Mouse (Mus musculus): ENCODE measurements around the gene Dazap2. TPM values are rescaled to one million over a fixed set of nuclear protein-coding genes. Genes with fewer than 3 reads are reported as not detected.

Dazap2 gene
- total and polyA plus RNA-seq, 3 experiments = 100 to 341 (median 233) TPM

DNA sequence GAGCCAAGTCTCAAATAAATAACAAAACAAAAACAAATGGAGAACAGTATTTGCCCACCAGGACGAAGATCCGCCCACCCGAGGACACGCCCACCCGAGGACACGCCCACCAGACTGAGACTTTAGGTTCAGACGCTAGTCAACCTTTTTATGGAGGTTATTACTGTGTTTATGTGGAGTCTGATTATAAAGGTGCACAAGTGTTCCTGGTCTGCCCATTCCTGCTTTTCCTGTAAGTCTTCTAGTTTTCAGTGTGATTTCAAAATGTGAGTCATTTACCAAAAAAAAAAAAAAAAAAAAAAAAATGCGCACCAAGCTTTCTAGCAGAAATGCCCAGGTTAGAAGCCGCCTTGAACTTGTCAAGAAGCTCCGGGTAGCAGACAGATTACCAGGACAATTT is 12.1 kb downstream of the Dazap2 start:
- Histone ChIP-seq H3K4me1 (ENCODE audit: control insufficient read depth in 1 of 2, insufficient read depth in 2 of 2, low read length in 2 of 2) (peaks cover 2 to 13% of the 10 kb centered on the region in 2 experiments), H3K27me3 (ENCODE audit: control insufficient read depth in 1 of 2, insufficient read depth in 2 of 2, low read length in 2 of 2) (no peaks in the 10 kb centered on the region)
- TF ChIP-seq ZC3H11A (IDR thresholded peaks at IDR 0.05; ENCODE audit: low read depth, low read length) = no peak
- TF ChIP-seq ZNF384 (IDR thresholded peaks at IDR 0.05; ENCODE audit: low read depth, low read length) = peak; percentile 84

DNA sequence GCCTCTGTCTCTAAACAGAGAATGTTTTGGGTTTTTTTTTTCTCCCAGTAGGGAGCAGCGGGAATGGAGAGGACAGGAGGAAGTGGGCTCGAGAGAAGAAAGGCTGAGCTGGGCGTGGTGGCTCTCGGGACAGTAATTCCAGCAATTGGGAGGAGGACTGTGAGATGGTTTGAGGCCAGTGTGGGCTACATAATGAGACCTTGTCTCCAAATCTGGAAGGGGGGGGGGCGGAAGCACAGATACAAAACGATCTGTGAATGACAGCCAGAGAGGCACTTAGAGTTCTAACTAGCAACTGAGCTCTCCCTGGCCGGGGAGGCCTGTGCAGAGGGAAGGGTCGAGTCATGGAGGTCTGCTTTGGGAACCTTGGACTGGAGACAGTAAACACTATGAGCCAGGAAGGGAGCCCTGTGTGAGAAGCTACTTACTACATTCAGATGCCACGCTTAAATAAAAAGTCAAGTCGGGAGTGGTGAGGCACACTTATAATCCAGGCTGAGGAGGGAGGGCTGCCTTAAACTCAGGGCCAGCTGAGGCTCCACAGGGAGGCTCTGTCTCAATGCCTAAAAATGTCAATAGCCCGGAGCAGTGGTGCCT is 12.7 kb downstream of the Dazap2 start:
- Histone ChIP-seq H3K27me3 (ENCODE audit: control insufficient read depth in 1 of 2, insufficient read depth in 2 of 2, low read length in 2 of 2) (no peaks in the 10 kb centered on the region), H3K79me2 (ENCODE audit: control insufficient read depth, insufficient read depth, low read length, poor library complexity) (no peaks in the 10 kb centered on the region), H3K4me3 (ENCODE audit: control insufficient read depth in 1 of 2, insufficient read depth in 1 of 2, low read depth in 2 of 2, low read length in 2 of 2) (no peak overlapping the region), H3K9me3 (replicated peaks; ENCODE audit: insufficient read depth, low read length) (no peaks in the 10 kb centered on the region), H3K4me1 (ENCODE audit: control insufficient read depth in 1 of 2, insufficient read depth in 2 of 2, low read length in 2 of 2) (peaks cover 2 to 17% of the 10 kb centered on the region in 2 experiments), H3K9ac (ENCODE audit: control insufficient read depth, low read depth, low read length, poor library complexity, severe bottlenecking) (no peak overlapping the region), H3K36me3 (ENCODE audit: control insufficient read depth in 1 of 2, insufficient read depth in 2 of 2, low read length in 2 of 2) (peaks cover 0 to 11% of the 10 kb centered on the region in 2 experiments; a peak in 2 of 4 replicates), H3K27ac (ENCODE audit: control insufficient read depth, low read depth, low read length) (no peak overlapping the region)
- no peak for DNase-seq (ENCODE audit: low read depth, low spot score)
- TF ChIP-seq TBP (IDR thresholded peaks at IDR 0.05; ENCODE audit: low read depth, low read length) (no peak), POLR2AphosphoS5 (IDR thresholded peaks at IDR 0.05; ENCODE audit: borderline replicate concordance, low read depth, low read length) (no peak), RAD21 (IDR thresholded peaks at IDR 0.05; ENCODE audit: low read depth, low read length) (no peak), CHD1 (IDR thresholded peaks at IDR 0.05; ENCODE audit: low read depth, low read length) (no peak), MXI1 (IDR thresholded peaks at IDR 0.05; ENCODE audit: low read depth, low read length) (no peak)

More for the DNA sequence above, 12.1 kb downstream of the Dazap2 start:
- Histone ChIP-seq H3K9me3 (replicated peaks; ENCODE audit: insufficient read depth, low read length) (no peaks in the 10 kb centered on the region), H3K4me3 (ENCODE audit: control insufficient read depth in 1 of 2, insufficient read depth in 1 of 2, low read depth in 2 of 2, low read length in 2 of 2) (peak overlapping the region in 1 of 2 experiments; percentile 37; a peak in 1 of 4 replicates), H3K9ac (ENCODE audit: control insufficient read depth, low read depth, low read length, poor library complexity, severe bottlenecking) (no peak overlapping the region), H3K36me3 (ENCODE audit: control insufficient read depth in 1 of 2, insufficient read depth in 2 of 2, low read length in 2 of 2) (peaks cover 0 to 11% of the 10 kb centered on the region in 2 experiments; a peak in 2 of 4 replicates), H3K27ac (ENCODE audit: control insufficient read depth, low read depth, low read length) (no peak overlapping the region), H3K79me2 (ENCODE audit: control insufficient read depth, insufficient read depth, low read length, poor library complexity) (no peaks in the 10 kb centered on the region)
- DNase-seq (ENCODE audit: low read depth, low spot score) = peak; percentile 76

DNA sequence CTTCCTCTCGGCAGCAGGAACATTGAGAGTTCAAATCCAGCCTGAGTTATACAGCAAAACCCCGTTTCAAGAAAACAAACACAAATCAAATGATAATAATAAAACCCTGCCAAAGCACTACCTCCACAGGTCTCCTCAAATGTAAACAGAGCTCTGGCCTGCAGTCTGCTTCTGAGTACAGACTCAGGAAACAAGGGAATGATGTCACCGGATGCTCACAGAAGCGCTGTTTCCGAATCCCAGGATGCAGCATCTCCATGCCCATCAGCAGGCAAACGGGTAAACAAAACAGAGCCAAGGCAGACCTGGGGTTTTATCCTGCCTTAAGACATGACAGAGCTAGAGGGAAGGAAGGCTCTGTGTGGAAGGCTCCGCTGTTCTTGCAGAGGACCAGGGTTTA is 13.6 kb downstream of the Dazap2 start:
- Histone ChIP-seq H3K4me3 (ENCODE audit: control insufficient read depth in 1 of 2, insufficient read depth in 1 of 2, low read depth in 2 of 2, low read length in 2 of 2) (no peak overlapping the region), H3K27ac (ENCODE audit: control insufficient read depth, low read depth, low read length) (no peak overlapping the region), H3K27me3 (ENCODE audit: control insufficient read depth in 1 of 2, insufficient read depth in 2 of 2, low read length in 2 of 2) (no peaks in the 10 kb centered on the region), H3K79me2 (ENCODE audit: control insufficient read depth, insufficient read depth, low read length, poor library complexity) (no peaks in the 10 kb centered on the region), H3K4me1 (ENCODE audit: control insufficient read depth in 1 of 2, insufficient read depth in 2 of 2, low read length in 2 of 2) (peaks cover 2 to 17% of the 10 kb centered on the region in 2 experiments), H3K36me3 (ENCODE audit: control insufficient read depth in 1 of 2, insufficient read depth in 2 of 2, low read length in 2 of 2) (peaks cover 0 to 11% of the 10 kb centered on the region in 2 experiments; a peak in 2 of 4 replicates), H3K9me3 (replicated peaks; ENCODE audit: insufficient read depth, low read length) (no peaks in the 10 kb centered on the region), H3K9ac (ENCODE audit: control insufficient read depth, low read depth, low read length, poor library complexity, severe bottlenecking) (no peak overlapping the region)
- no peak for DNase-seq (ENCODE audit: low read depth, low spot score)
- TF ChIP-seq EP300 (IDR thresholded peaks at IDR 0.05; ENCODE audit: low read depth in 1 of 2, low read length in 2 of 2) = no peak
- TF ChIP-seq MEF2A (IDR thresholded peaks at IDR 0.05; ENCODE audit: extremely low read depth, insufficient replicate concordance, low read depth, low read length, poor library complexity, severe bottlenecking) = no peak
- TF ChIP-seq CHD1 (IDR thresholded peaks at IDR 0.05; ENCODE audit: low read depth, low read length) = no peak
- no peak for TF ChIP-seq SIN3A (IDR thresholded peaks at IDR 0.05; ENCODE audit: low read length)
- TF ChIP-seq RCOR1 (IDR thresholded peaks at IDR 0.05; ENCODE audit: low read depth, low read length) = no peak
- TF ChIP-seq ZC3H11A (IDR thresholded peaks at IDR 0.05; ENCODE audit: low read depth, low read length) = no peak
- no peak for TF ChIP-seq ETS1 (IDR thresholded peaks at IDR 0.05; ENCODE audit: low read depth, low read length)
- no peak for TF ChIP-seq POLR2AphosphoS5 (IDR thresholded peaks at IDR 0.05; ENCODE audit: borderline replicate concordance, low read depth, low read length)
- no peak for TF ChIP-seq ZKSCAN1 (IDR thresholded peaks at IDR 0.05; ENCODE audit: low read depth, low read length)
- no peak for TF ChIP-seq MYB (IDR thresholded peaks at IDR 0.05; ENCODE audit: low read depth, low read length)
- no peak for TF ChIP-seq UBTF (IDR thresholded peaks at IDR 0.05; ENCODE audit: borderline replicate concordance, insufficient read depth, low read depth, low read length)
- no peak for TF ChIP-seq NELFE (IDR thresholded peaks at IDR 0.05; ENCODE audit: low read depth, low read length)
- TF ChIP-seq POLR2AphosphoS2 (IDR thresholded peaks at IDR 0.05; ENCODE audit: low read length) = no peak
- TF ChIP-seq ZMIZ1 (IDR thresholded peaks at IDR 0.05; ENCODE audit: low read depth, low read length) = no peak
- no peak for TF ChIP-seq CHD2 (IDR thresholded peaks at IDR 0.05; ENCODE audit: low read length)
- TF ChIP-seq CTCF (IDR thresholded peaks at IDR 0.05 in 2 of 3, conservative IDR thresholded peaks at IDR 0.05 in 1 of 3; ENCODE audit: control insufficient read depth in 1 of 3, insufficient read depth in 1 of 3, low read depth in 2 of 3, low read length in 3 of 3, poor library complexity in 1 of 3, severe bottlenecking in 1 of 3) = no peak
- TF ChIP-seq MAFK (IDR thresholded peaks at IDR 0.05; ENCODE audit: borderline replicate concordance, low read depth, low read length) = no peak
- no peak for TF ChIP-seq TCF12 (IDR thresholded peaks at IDR 0.05; ENCODE audit: low read depth, low read length)

Data from MEL (cell line).